Mouse (Mus musculus): ENCODE data around the gene Mvb12b. TPM values are rescaled to one million over a fixed set of nuclear protein-coding genes. Genes with fewer than 3 reads are reported as not detected.

Gene Mvb12b
- polyA plus RNA-seq, 1 experiment, result 15.9 TPM

- Histone ChIP-seq H3K79me3 (ENCODE audit: low read depth) (no peaks in the 10 kb centered on the region), H3ac (ENCODE audit: control insufficient read depth, insufficient read length, low read depth) (no peak overlapping the region)
- no peak for TF ChIP-seq USF1 (IDR thresholded peaks at IDR 0.05; ENCODE audit: low read depth)
- no peak for TF ChIP-seq MYOD1 (IDR thresholded peaks at IDR 0.05; ENCODE audit: control insufficient read depth, insufficient read length, low read depth)
- TF ChIP-seq FOSL1 (IDR thresholded peaks at IDR 0.05; ENCODE audit: insufficient read depth, low read length, poor library complexity, severe bottlenecking), result no peak
- TF ChIP-seq MAX (IDR thresholded peaks at IDR 0.05), result no peak
- no peak for TF ChIP-seq CEBPB (IDR thresholded peaks at IDR 0.05; ENCODE audit: low read depth)
- no peak for TF ChIP-seq CTCF (IDR thresholded peaks at IDR 0.05; ENCODE audit: control insufficient read depth, insufficient read depth, insufficient read length)
- TF ChIP-seq MYOG (IDR thresholded peaks at IDR 0.05; ENCODE audit: control insufficient read depth, extremely low read depth, insufficient read length), result no peak
These were observed 198.4 kb downstream of the Mvb12b start for GRCm38 (mm10) chr2:33689155-33689879.

GRCm38 (mm10) chr2:33683594-33683993 is 204.2 kb downstream of the Mvb12b start:
- no peaks in the 10 kb centered on the region for H3K36me3 ChIP-seq (ENCODE audit: control insufficient read depth, insufficient read depth)
- peaks cover 38% of the 10 kb centered on the region for H3K27me3 ChIP-seq (ENCODE audit: control insufficient read depth, insufficient read depth, insufficient read length)
- no peaks in the 10 kb centered on the region for H3K79me3 ChIP-seq (ENCODE audit: low read depth)
- TF ChIP-seq MAX (IDR thresholded peaks at IDR 0.05) (no peak), FOSL1 (IDR thresholded peaks at IDR 0.05; ENCODE audit: insufficient read depth, low read length, poor library complexity, severe bottlenecking) (no peak), MYOD1 (IDR thresholded peaks at IDR 0.05; ENCODE audit: control insufficient read depth, insufficient read length, low read depth) (no peak), MYOG (IDR thresholded peaks at IDR 0.05; ENCODE audit: control insufficient read depth, extremely low read depth, insufficient read length) (no peak), USF1 (IDR thresholded peaks at IDR 0.05; ENCODE audit: low read depth) (no peak), CEBPB (IDR thresholded peaks at IDR 0.05; ENCODE audit: low read depth) (no peak)
- no peak overlapping the region for H3K4me3 ChIP-seq (ENCODE audit: insufficient read depth, poor library complexity, severe bottlenecking)
- no peaks in the 10 kb centered on the region for H3K79me2 ChIP-seq (ENCODE audit: control insufficient read depth, insufficient read depth)
- no peak overlapping the region for H3ac ChIP-seq (ENCODE audit: control insufficient read depth, insufficient read length, low read depth)

More at GRCm38 (mm10) chr2:33689155-33689879, 198.4 kb downstream of the Mvb12b start:
- peaks cover 12% of the 10 kb centered on the region for H3K27me3 ChIP-seq (ENCODE audit: control insufficient read depth, insufficient read depth, insufficient read length)
- no peaks in the 10 kb centered on the region for H3K36me3 ChIP-seq (ENCODE audit: control insufficient read depth, insufficient read depth)
- H3K4me3 ChIP-seq (ENCODE audit: insufficient read depth, poor library complexity, severe bottlenecking), result no peak overlapping the region
- H3K79me2 ChIP-seq (ENCODE audit: control insufficient read depth, insufficient read depth), result no peaks in the 10 kb centered on the region

GRCm38 (mm10) chr2:33683095-33683494 is 204.7 kb downstream of the Mvb12b start:
- H3K36me3 ChIP-seq (ENCODE audit: control insufficient read depth, insufficient read depth), result no peaks in the 10 kb centered on the region
- no peak overlapping the region for H3K4me3 ChIP-seq (ENCODE audit: insufficient read depth, poor library complexity, severe bottlenecking)
- peaks cover 43% of the 10 kb centered on the region for H3K27me3 ChIP-seq (ENCODE audit: control insufficient read depth, insufficient read depth, insufficient read length)
- no peaks in the 10 kb centered on the region for H3K79me3 ChIP-seq (ENCODE audit: low read depth)
- TF ChIP-seq FOSL1 (IDR thresholded peaks at IDR 0.05; ENCODE audit: insufficient read depth, low read length, poor library complexity, severe bottlenecking) (no peak), MYOD1 (IDR thresholded peaks at IDR 0.05; ENCODE audit: control insufficient read depth, insufficient read length, low read depth) (no peak), MAX (IDR thresholded peaks at IDR 0.05) (no peak), CTCF (IDR thresholded peaks at IDR 0.05; ENCODE audit: control insufficient read depth, insufficient read depth, insufficient read length) (no peak), MYOG (IDR thresholded peaks at IDR 0.05; ENCODE audit: control insufficient read depth, extremely low read depth, insufficient read length) (no peak), USF1 (IDR thresholded peaks at IDR 0.05; ENCODE audit: low read depth) (no peak)
- H3K79me2 ChIP-seq (ENCODE audit: control insufficient read depth, insufficient read depth), result no peaks in the 10 kb centered on the region
- no peak overlapping the region for H3ac ChIP-seq (ENCODE audit: control insufficient read depth, insufficient read length, low read depth)

- H3K36me3 ChIP-seq (ENCODE audit: control insufficient read depth, insufficient read depth), result no peaks in the 10 kb centered on the region
- H3K79me2 ChIP-seq (ENCODE audit: control insufficient read depth, insufficient read depth), result no peaks in the 10 kb centered on the region
- TF ChIP-seq MAX (IDR thresholded peaks at IDR 0.05) (no peak), CTCF (IDR thresholded peaks at IDR 0.05; ENCODE audit: control insufficient read depth, insufficient read depth, insufficient read length) (peak; percentile 64), MYOG (IDR thresholded peaks at IDR 0.05; ENCODE audit: control insufficient read depth, extremely low read depth, insufficient read length) (no peak), CEBPB (IDR thresholded peaks at IDR 0.05; ENCODE audit: low read depth) (no peak), FOSL1 (IDR thresholded peaks at IDR 0.05; ENCODE audit: insufficient read depth, low read length, poor library complexity, severe bottlenecking) (no peak), MYOD1 (IDR thresholded peaks at IDR 0.05; ENCODE audit: control insufficient read depth, insufficient read length, low read depth) (no peak)
- no peaks in the 10 kb centered on the region for H3K79me3 ChIP-seq (ENCODE audit: low read depth)
- no peak overlapping the region for H3K4me3 ChIP-seq (ENCODE audit: insufficient read depth, poor library complexity, severe bottlenecking)
- H3K27me3 ChIP-seq (ENCODE audit: control insufficient read depth, insufficient read depth, insufficient read length), result peaks cover 52% of the 10 kb centered on the region
- no peak overlapping the region for H3ac ChIP-seq (ENCODE audit: control insufficient read depth, insufficient read length, low read depth)
These were observed 205.5 kb downstream of the Mvb12b start for GRCm38 (mm10) chr2:33682219-33682618.

Other genes starting within 250 kb of the Mvb12b start
- not detected for gene Lmx1b, start 247.4 kb downstream of the Mvb12b start, polyA plus RNA-seq (2012; fragmentation: generic; extraction: Trizol)